ENCODE assay signal across 6 mouse cellular contexts in the genomic region with DNA sequence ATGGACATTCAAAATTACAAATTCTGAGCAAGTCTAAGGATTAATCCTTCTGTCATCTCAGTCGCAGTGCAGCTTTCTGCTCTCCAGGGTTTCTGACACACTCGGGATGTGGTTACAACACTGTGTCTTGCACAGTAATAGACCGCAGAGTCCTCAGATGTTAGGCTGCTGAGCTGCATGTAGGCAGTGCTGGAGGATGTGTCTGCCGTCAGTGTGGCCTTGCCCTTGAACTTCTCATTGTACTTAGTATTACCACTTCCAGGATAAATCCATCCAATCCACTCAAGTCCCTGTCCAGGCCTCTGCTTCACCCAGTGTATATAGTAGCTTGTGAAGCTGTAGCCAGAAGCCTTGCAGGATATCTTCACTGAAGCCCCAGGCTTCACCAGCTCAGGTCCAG.
DNase-seq lines count a peak whose midpoint lies in the region; ATAC-seq lines count a peak whose summit lies in the region.

No protein-coding gene starts in this region.

- peak; percentile 57 for ATAC-seq in megakaryocyte, adult 5-6 weeks (ENCODE audit: poor library complexity, severe bottlenecking)

- DNase-seq in 416B (ENCODE audit: low read depth), result peak; percentile 57
- peak; percentile 6 for DNase-seq in CD4-positive, CD25-positive, alpha-beta regulatory T cell, adult 2 months (ENCODE audit: low read depth, low spot score)
- peak; percentile 9 to 34 for DNase-seq in adrenal gland, adult (ENCODE audit: inconsistent age in 2 of 2, low spot score in 1 of 2)
- peak; percentile 5 for DNase-seq in adrenal gland, adult 8-10 months
- peak; percentile 43 for DNase-seq in naive thymus-derived CD4-positive, alpha-beta T cell, adult 2 months (ENCODE audit: low read depth)

Comparison
In these comparisons a context has a peak if more than half of its experiments do, and no peak if none do; other contexts are left out.
1. Peak in every context shown above with its lines: DNase-seq and ATAC-seq.
2. DNase-seq: peak in every context shown above with its lines; median percentile 57 in 416B; 43 in naive thymus-derived CD4-positive, alpha-beta T cell, adult 2 months; 22 in adrenal gland, adult; 6 in CD4-positive, CD25-positive, alpha-beta regulatory T cell, adult 2 months; 5 in adrenal gland, adult 8-10 months.